Mouse (Mus musculus): ENCODE measurements around the gene Zfp740. TPM values are rescaled to one million over a fixed set of nuclear protein-coding genes. Genes with fewer than 3 reads are reported as not detected.
A peak's percentile ranks its signal among the peaks of the same experiment; 100 is the strongest.

The Zfp740 gene
- polyA plus RNA-seq, 1 experiment: 71.6 TPM

- Histone ChIP-seq H3K4me3 (ENCODE audit: insufficient read depth, low read length) (peak overlapping the region; percentile 54), H3K4me1 (ENCODE audit: control insufficient read depth, insufficient read depth, low read length) (no peaks in the 10 kb centered on the region), H3K27ac (ENCODE audit: insufficient read depth, low read depth, low read length) (no peak overlapping the region)
- TF ChIP-seq POLR2A (IDR thresholded peaks at IDR 0.05; ENCODE audit: borderline replicate concordance, low read depth, low read length) (no peak), CTCF (IDR thresholded peaks at IDR 0.05; ENCODE audit: low read depth, low read length) (no peak)
Observed at GRCm38 (mm10) chr15:102256431-102257201, 53.6 kb downstream of the Zfp740 start.

GRCm38 (mm10) chr15:102257202-102258075, 54.4 kb downstream of the Zfp740 start, which contains the start of gene Rarg:
Gene Rarg (minus strand): TSS chr15:102257517.
- peak within 1 kb of the TSS; percentile 54 for H3K4me3 ChIP-seq (ENCODE audit: insufficient read depth, low read length)
- 0 out of 2 replicates have a peak, but pooled peaks cover 4% of the 10 kb centered on the region for H3K4me1 ChIP-seq (ENCODE audit: control insufficient read depth, insufficient read depth, low read length)
- H3K27ac ChIP-seq (ENCODE audit: insufficient read depth, low read depth, low read length): no peak within 1 kb of the TSS
- TF ChIP-seq CTCF (IDR thresholded peaks at IDR 0.05; ENCODE audit: low read depth, low read length): no peak
- TF ChIP-seq POLR2A (IDR thresholded peaks at IDR 0.05; ENCODE audit: borderline replicate concordance, low read depth, low read length): no peak

- no peak for TF ChIP-seq CTCF (IDR thresholded peaks at IDR 0.05; ENCODE audit: low read depth, low read length)
- H3K4me3 ChIP-seq (ENCODE audit: insufficient read depth, low read length): no peak overlapping the region
- H3K27ac ChIP-seq (ENCODE audit: insufficient read depth, low read depth, low read length): no peak overlapping the region
- 0 out of 2 replicates have a peak, but pooled peaks cover 6% of the 10 kb centered on the region for H3K4me1 ChIP-seq (ENCODE audit: control insufficient read depth, insufficient read depth, low read length)
Observed at GRCm38 (mm10) chr15:102258076-102258470, 55.0 kb downstream of the Zfp740 start.

GRCm38 (mm10) chr15:102258581-102259253, 55.7 kb downstream of the Zfp740 start:
- no peak for TF ChIP-seq POLR2A (IDR thresholded peaks at IDR 0.05; ENCODE audit: borderline replicate concordance, low read depth, low read length)
- Histone ChIP-seq H3K4me1 (ENCODE audit: control insufficient read depth, insufficient read depth, low read length) (0 out of 2 replicates have a peak, but pooled peaks cover 6% of the 10 kb centered on the region), H3K4me3 (ENCODE audit: insufficient read depth, low read length) (no peak overlapping the region), H3K27ac (ENCODE audit: insufficient read depth, low read depth, low read length) (no peak overlapping the region)

GRCm38 (mm10) chr15:102262582-102262981, 59.5 kb downstream of the Zfp740 start:
- Histone ChIP-seq H3K4me1 (ENCODE audit: control insufficient read depth, insufficient read depth, low read length) (0 out of 2 replicates have a peak, but pooled peaks cover 6% of the 10 kb centered on the region), H3K27ac (ENCODE audit: insufficient read depth, low read depth, low read length) (no peak overlapping the region), H3K4me3 (ENCODE audit: insufficient read depth, low read length) (no peak overlapping the region)
- TF ChIP-seq POLR2A (IDR thresholded peaks at IDR 0.05; ENCODE audit: borderline replicate concordance, low read depth, low read length) (no peak), CTCF (IDR thresholded peaks at IDR 0.05; ENCODE audit: low read depth, low read length) (no peak)

- Histone ChIP-seq H3K4me3 (ENCODE audit: insufficient read depth, low read length) (no peak overlapping the region), H3K27ac (ENCODE audit: insufficient read depth, low read depth, low read length) (no peak overlapping the region), H3K4me1 (ENCODE audit: control insufficient read depth, insufficient read depth, low read length) (0 out of 2 replicates have a peak, but pooled peaks cover 6% of the 10 kb centered on the region)
- TF ChIP-seq CTCF (IDR thresholded peaks at IDR 0.05; ENCODE audit: low read depth, low read length): no peak
- no peak for TF ChIP-seq POLR2A (IDR thresholded peaks at IDR 0.05; ENCODE audit: borderline replicate concordance, low read depth, low read length)
Observed at GRCm38 (mm10) chr15:102263037-102263436, 60.0 kb downstream of the Zfp740 start.

Other genes starting within 250 kb of the Zfp740 start
- not detected in 2 replicates for gene Krt78, start 249.0 kb upstream of the Zfp740 start, polyA plus RNA-seq (2012; ENCODE audit: insufficient read depth, insufficient read length, missing spikeins)
- gene Krt8, start 198.8 kb upstream of the Zfp740 start, polyA plus RNA-seq (2012; ENCODE audit: insufficient read depth, insufficient read length, missing spikeins): not detected in 2 replicates
- not detected in 2 replicates for gene Krt18, start 175.1 kb upstream of the Zfp740 start, polyA plus RNA-seq (2012; ENCODE audit: insufficient read depth, insufficient read length, missing spikeins)
- gene Eif4b, start 129.5 kb upstream of the Zfp740 start, polyA plus RNA-seq (2012; ENCODE audit: insufficient read depth, insufficient read length, missing spikeins): 188 and 222 TPM in 2 replicates
- 1.4 and 2.1 TPM in 2 replicates for gene Tns2, start 102.8 kb upstream of the Zfp740 start, polyA plus RNA-seq (2012; ENCODE audit: insufficient read depth, insufficient read length, missing spikeins)
- 20.8 and 21.4 TPM in 2 replicates for gene Spryd3, start 67.0 kb upstream of the Zfp740 start, polyA plus RNA-seq (2012; ENCODE audit: insufficient read depth, insufficient read length, missing spikeins)
- gene Igfbp6, start 58.9 kb upstream of the Zfp740 start, polyA plus RNA-seq (2012; ENCODE audit: insufficient read depth, insufficient read length, missing spikeins): not detected in 2 replicates
- 0.50 TPM in 1 of 2 replicates, not detected in the other for gene Soat2, start 52.7 kb upstream of the Zfp740 start, polyA plus RNA-seq (2012; ENCODE audit: insufficient read depth, insufficient read length, missing spikeins)
- 60.4 and 60.5 TPM in 2 replicates for gene Csad, start 1.5 kb downstream of the Zfp740 start, polyA plus RNA-seq (2012; ENCODE audit: insufficient read depth, insufficient read length, missing spikeins)
- gene Itgb7, start 28.7 kb downstream of the Zfp740 start, polyA plus RNA-seq (2012; ENCODE audit: insufficient read depth, insufficient read length, missing spikeins): 32.3 and 35.8 TPM in 2 replicates
- gene Rarg, start 54.3 kb downstream of the Zfp740 start, polyA plus RNA-seq (2012; ENCODE audit: insufficient read depth, insufficient read length, missing spikeins): 29.8 and 30.4 TPM in 2 replicates
- not detected in 2 replicates for gene Gm9918, start 67.3 kb downstream of the Zfp740 start, polyA plus RNA-seq (2012; ENCODE audit: insufficient read depth, insufficient read length, missing spikeins)
- gene Mfsd5, start 76.2 kb downstream of the Zfp740 start, polyA plus RNA-seq (2012; ENCODE audit: insufficient read depth, insufficient read length, missing spikeins): 71.6 and 78.4 TPM in 2 replicates
- gene Espl1, start 93.0 kb downstream of the Zfp740 start, polyA plus RNA-seq (2012; ENCODE audit: insufficient read depth, insufficient read length, missing spikeins): 15.6 and 17.9 TPM in 2 replicates
- 542 and 550 TPM in 2 replicates for gene Pfdn5, start 122.9 kb downstream of the Zfp740 start, polyA plus RNA-seq (2012; ENCODE audit: insufficient read depth, insufficient read length, missing spikeins)
- 41.5 and 46.2 TPM in 2 replicates for gene Myg1, start 128.5 kb downstream of the Zfp740 start, polyA plus RNA-seq (2012; ENCODE audit: insufficient read depth, insufficient read length, missing spikeins)
- 35.7 and 39.7 TPM in 2 replicates for gene Aaas, start 147.5 kb downstream of the Zfp740 start, polyA plus RNA-seq (2012; ENCODE audit: insufficient read depth, insufficient read length, missing spikeins)
- gene Sp7, start 163.9 kb downstream of the Zfp740 start, polyA plus RNA-seq (2012; ENCODE audit: insufficient read depth, insufficient read length, missing spikeins): 0.25 TPM in 1 of 2 replicates, not detected in the other
- gene Sp1, start 202.9 kb downstream of the Zfp740 start, polyA plus RNA-seq (2012; ENCODE audit: insufficient read depth, insufficient read length, missing spikeins): 43.8 and 47.0 TPM in 2 replicates
- gene Amhr2, start 242.1 kb downstream of the Zfp740 start, polyA plus RNA-seq (2012; ENCODE audit: insufficient read depth, insufficient read length, missing spikeins): not detected in 2 replicates